Mouse (Mus musculus) layer of hippocampus, postnatal 10 days (tissue): ENCODE data around the gene Usp17ld. TPM values are rescaled to one million over a fixed set of nuclear protein-coding genes. Genes with fewer than 3 reads are reported as not detected.
"Not testable (repeated sequence)": the region's sequence is repeated elsewhere in the genome, so short reads cannot be mapped to it uniquely, and the experiment has no call there.

Experiments used
- DNase-seq, 2 experiments: peaks; one replicate each; pipeline ENCODE4 v3.0.0; 2021; ENCODE audit warnings: low spot score in 2 of 2
- long read RNA-seq: library from polyadenylated mRNA; stranded (forward); transcript quantifications from one replicate; pipeline ENCODE4 v2.0.0, GENCODE M21; 2023
- microRNA-seq, 2 experiments: library from miRNA; unstranded; fragments of <30 nt; microRNA quantifications; one replicate each; pipeline ENCODE4 v1.2.0; 2021
- total RNA-seq, 2 experiments: library from RNA; stranded (reverse); gene quantifications; 2 replicates each; pipeline ENCODE4 v1.2.3; 2021

Gene Usp17ld
- not detected for total RNA-seq
- long read RNA-seq: 0 reads

DNA sequence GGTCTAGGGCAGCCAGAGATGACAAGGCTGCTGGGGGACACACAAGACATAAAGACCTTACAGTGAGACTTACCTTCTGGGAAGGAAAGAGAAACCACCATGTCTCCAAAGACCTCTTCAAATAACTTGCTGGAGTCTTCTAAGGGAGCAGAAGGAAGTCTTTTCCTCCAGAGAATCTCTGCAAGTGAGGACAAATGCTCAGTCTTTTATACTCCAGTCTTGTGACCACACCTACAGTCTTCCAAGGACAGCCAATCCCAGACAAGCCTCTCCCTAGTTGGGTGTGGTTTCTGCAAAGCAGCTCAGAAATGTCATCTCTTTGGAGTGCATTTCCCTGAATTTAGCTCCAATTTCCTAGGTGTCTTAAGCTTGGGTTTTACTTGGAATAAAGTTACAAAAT is at the start of gene Usp17ld:
Gene Usp17ld, minus strand, starts transcription at position 101 of the 400 bp plus-strand sequence.
- DNase-seq: not testable (repeated sequence)

- no peak for DNase-seq
Observed at GRCm38 (mm10) chr7:103216696-103217095, 35.6 kb downstream of the Usp17ld start, which contains the start of gene Olfr594. Gene Olfr594 (plus strand): TSS chr7:103216996.

GRCm38 (mm10) chr7:103212050-103212449 is 40.3 kb downstream of the Usp17ld start:
- DNase-seq: not testable (repeated sequence)

DNA sequence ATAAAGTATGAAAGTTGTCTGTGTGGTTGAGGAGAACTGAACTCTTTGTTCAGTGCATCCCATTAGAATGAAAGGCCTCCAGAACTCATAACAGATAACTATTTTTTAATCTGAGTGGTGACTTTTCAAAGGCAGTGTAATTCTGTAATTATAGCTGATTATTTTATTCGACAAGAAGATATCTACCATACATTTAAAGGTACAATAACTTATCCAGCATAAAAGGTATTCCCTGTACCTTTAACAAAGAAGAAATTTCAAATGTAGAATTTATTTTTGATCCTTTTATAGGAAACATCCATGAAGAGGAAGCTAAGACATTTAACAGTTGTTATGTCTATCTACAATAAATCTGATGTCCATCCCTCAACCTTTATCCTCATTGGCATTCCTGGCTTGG is 40.7 kb downstream of the Usp17ld start, which contains the start of gene Olfr593:
Gene Olfr593, plus strand, starts transcription at position 301 of the 400 bp plus-strand sequence.
- DNase-seq: no peak

Small RNA genes within 50 kb of the gene (microRNA-seq; reads per million reads assigned to microRNA genes)
- gene Gm23550: 0 reads per million in 2 experiments
- 0 reads per million in 2 experiments for gene Gm25171

Other genes with a start within 250 kb of the Usp17ld start
- not detected for gene Olfr582, start 214.5 kb downstream of the Usp17ld start, total RNA-seq
- not detected for gene Olfr583, start 201.2 kb downstream of the Usp17ld start, total RNA-seq
- not detected for gene Olfr584, start 170.6 kb downstream of the Usp17ld start, total RNA-seq
- not detected for gene Olfr585, start 154.8 kb downstream of the Usp17ld start, total RNA-seq
- gene Olfr586, start 126.9 kb downstream of the Usp17ld start, total RNA-seq: not detected
- gene Olfr588-ps1, start 111.6 kb downstream of the Usp17ld start, total RNA-seq: not detected
- gene Olfr589, start 96.1 kb downstream of the Usp17ld start, total RNA-seq: not detected
- not detected for gene Olfr591, start 74.2 kb downstream of the Usp17ld start, total RNA-seq
- not detected for gene Olfr592, start 67.7 kb downstream of the Usp17ld start, total RNA-seq
- gene Olfr593, start 40.6 kb downstream of the Usp17ld start, total RNA-seq: not detected
- not detected for gene Olfr594, start 35.5 kb downstream of the Usp17ld start, total RNA-seq
- gene Olfr596, start 53.1 kb upstream of the Usp17ld start, total RNA-seq: not detected
- gene Olfr597, start 63.8 kb upstream of the Usp17ld start, total RNA-seq: not detected
- gene Olfr598, start 71.1 kb upstream of the Usp17ld start, total RNA-seq: not detected
- not detected for gene Olfr599, start 83.4 kb upstream of the Usp17ld start, total RNA-seq
- not detected for gene Olfr600, start 97.2 kb upstream of the Usp17ld start, total RNA-seq
- gene Olfr601, start 110.2 kb upstream of the Usp17ld start, total RNA-seq: not detected
- not detected for gene Olfr603, start 133.7 kb upstream of the Usp17ld start, total RNA-seq
- gene Usp17lc, start 162.6 kb upstream of the Usp17ld start, total RNA-seq: not detected
- not detected for gene Olfr605, start 192.9 kb upstream of the Usp17ld start, total RNA-seq
- gene Olfr606, start 196.5 kb upstream of the Usp17ld start, total RNA-seq: not detected
- not detected for gene Olfr607, start 211.6 kb upstream of the Usp17ld start, total RNA-seq
- not detected for gene Olfr608, start 217.4 kb upstream of the Usp17ld start, total RNA-seq
- gene Olfr609, start 245.6 kb upstream of the Usp17ld start, total RNA-seq: not detected